Mouse (Mus musculus): ENCODE measurements around the gene Gm28553. TPM values are rescaled to one million over a fixed set of nuclear protein-coding genes. Genes with fewer than 3 reads are reported as not detected.

Gm28553 gene
- total RNA-seq (2023): not detected

GRCm38 (mm10) chrY:48856197-48856596 is at the start of gene Gm28553:
Gm28553 (plus strand) TSS chrY:48856497.

Data from CD4-positive naive resting alpha-beta T cell, adult 76 days (primary cell).